In genomic region chr10:127236541-127236940, GRCm38 (mm10) we compare ENCODE assay signal across 26 mouse cellular contexts. TPM values are rescaled to one million over a fixed set of nuclear protein-coding genes. Genes with fewer than 3 reads are reported as not detected.
DNase-seq lines count a peak whose midpoint lies in the region; ATAC-seq and TF ChIP-seq lines count a peak whose summit lies in the region.
"Had no signal": no experiment of that assay in that cellular context is flagged by ENCODE, and none has a peak within 500 bp of the region (broad histone marks: within the 10 kb centered on the region; RNA-seq: fewer than 3 reads in every experiment).

No protein-coding gene starts in this region.

- no peak for TF ChIP-seq CTCF in intestine, postnatal 0 days (IDR thresholded peaks at IDR 0.05; ENCODE audit: low read depth)

- H3K36me3 ChIP-seq in intestine, embryonic 15.5 days: no peaks in the 10 kb centered on the region
- no peaks in the 10 kb centered on the region for H3K36me3 ChIP-seq in intestine, postnatal 0 days (ENCODE audit: control insufficient read depth, insufficient read depth)
- peaks cover 63% of the 10 kb centered on the region for H3K36me3 ChIP-seq in neural tube, embryonic 12.5 days
- peaks cover 81% of the 10 kb centered on the region for H3K36me3 ChIP-seq in neural tube, embryonic 15.5 days
- H3K36me3 ChIP-seq in embryonic facial prominence, embryonic 14.5 days (ENCODE audit: control insufficient read depth, insufficient read depth, low read length): peaks cover 6% of the 10 kb centered on the region; the same call in 1 of the 2 replicates
- H3K36me3 ChIP-seq: kidney, embryonic 15.5 days; liver, embryonic 13.5 days had no signal

- no peaks in the 10 kb centered on the region for H3K9me3 ChIP-seq in intestine, embryonic 15.5 days
- H3K9me3 ChIP-seq in intestine, postnatal 0 days (ENCODE audit: control insufficient read depth): no peaks in the 10 kb centered on the region
- H3K9me3 ChIP-seq in neural tube, embryonic 12.5 days: no peaks in the 10 kb centered on the region
- no peaks in the 10 kb centered on the region for H3K9me3 ChIP-seq in neural tube, embryonic 15.5 days (replicated peaks)
- no peaks in the 10 kb centered on the region for H3K9me3 ChIP-seq in embryonic facial prominence, embryonic 14.5 days (ENCODE audit: control insufficient read depth, low read length)
- H3K9me3 ChIP-seq: kidney, embryonic 15.5 days; limb, embryonic 15.5 days; liver, embryonic 13.5 days had no signal

- WGBS in intestine, embryonic 15.5 days: 48% methylated on average over 9 of the region's 9 CpGs
- 30% methylated on average over 9 of the region's 9 CpGs for WGBS in intestine, postnatal 0 days
- 50% methylated on average over 9 of the region's 9 CpGs for WGBS in neural tube, embryonic 12.5 days
- WGBS in neural tube, embryonic 15.5 days: 44% methylated on average over 9 of the region's 9 CpGs
- WGBS in embryonic facial prominence, embryonic 14.5 days: 28% methylated on average over 9 of the region's 9 CpGs

- DNase-seq in embryo, embryonic 11 days: peak; percentile 30
- no peak for DNase-seq in embryonic facial prominence, embryonic 14.5 days (ENCODE audit: low spot score)
- no peak for DNase-seq in adrenal gland, adult 8-10 months
- DNase-seq in left cerebral cortex, adult 8-10 months (ENCODE audit: low spot score in 2 of 2): no peak
- DNase-seq: adrenal gland, postnatal 36 days; cerebellum, adult 2 months; cerebellum, postnatal 14 days; gastrocnemius, postnatal 14 days; kidney, adult 18-20 months; kidney, postnatal 25 days; liver, embryonic 13.5 days; lung, adult 18-20 months; lung, postnatal 14 days; thymus, adult 18-20 months; thymus, postnatal 25 days had no signal

- H3K4me3 ChIP-seq in intestine, embryonic 15.5 days (replicated peaks): no peak overlapping the region
- no peak overlapping the region for H3K4me3 ChIP-seq in intestine, postnatal 0 days (ENCODE audit: low read depth, low read length)
- H3K4me3 ChIP-seq in neural tube, embryonic 12.5 days: no peak overlapping the region
- no peak overlapping the region for H3K4me3 ChIP-seq in neural tube, embryonic 15.5 days (replicated peaks)
- H3K4me3 ChIP-seq in embryonic facial prominence, embryonic 14.5 days (ENCODE audit: low read depth, low read length): no peak overlapping the region
- H3K4me3 ChIP-seq: kidney, embryonic 15.5 days; left cerebral cortex, adult 2 months; limb, embryonic 15.5 days; liver, embryonic 13.5 days had no signal

- H3K9ac ChIP-seq in intestine, embryonic 15.5 days: no peak overlapping the region
- no peak overlapping the region for H3K9ac ChIP-seq in intestine, postnatal 0 days (ENCODE audit: low read depth, low read length)
- no peak overlapping the region for H3K9ac ChIP-seq in neural tube, embryonic 12.5 days
- H3K9ac ChIP-seq in neural tube, embryonic 15.5 days (replicated peaks): no peak overlapping the region
- H3K9ac ChIP-seq in embryonic facial prominence, embryonic 14.5 days (ENCODE audit: low read depth, low read length): peak overlapping the region; percentile 30
- H3K9ac ChIP-seq: kidney, embryonic 15.5 days; limb, embryonic 15.5 days; liver, embryonic 13.5 days had no signal

- no peaks in the 10 kb centered on the region; the same call in 1 of the 2 replicates for H3K4me1 ChIP-seq in intestine, embryonic 15.5 days (replicated peaks)
- H3K4me1 ChIP-seq in intestine, postnatal 0 days (replicated peaks; ENCODE audit: control insufficient read depth, insufficient read depth, low read length): no peaks in the 10 kb centered on the region
- no peaks in the 10 kb centered on the region for H3K4me1 ChIP-seq in neural tube, embryonic 12.5 days
- H3K4me1 ChIP-seq in neural tube, embryonic 15.5 days: no peaks in the 10 kb centered on the region
- no peaks in the 10 kb centered on the region for H3K4me1 ChIP-seq in embryonic facial prominence, embryonic 14.5 days (ENCODE audit: control insufficient read depth, insufficient read depth, low read length)
- H3K4me1 ChIP-seq: kidney, embryonic 15.5 days had no signal

- peak; percentile 34; the same call in 1 of the 2 replicates for ATAC-seq in intestine, embryonic 15.5 days
- ATAC-seq in intestine, postnatal 0 days: no peak
- ATAC-seq in neural tube, embryonic 12.5 days (ENCODE audit: low FRiP score, low read depth): peak; percentile 17; the same call in 1 of the 2 replicates
- ATAC-seq in neural tube, embryonic 15.5 days (ENCODE audit: low FRiP score): no peak
- no peak for ATAC-seq in embryonic facial prominence, embryonic 14.5 days (ENCODE audit: low read depth)
- ATAC-seq: CD4-positive, CD25-positive, alpha-beta regulatory T cell, adult 4 months; forebrain, embryonic 14.5 days; midbrain, embryonic 16.5 days had no signal

- no peak overlapping the region for H3K4me2 ChIP-seq in intestine, embryonic 15.5 days (replicated peaks)
- no peak overlapping the region for H3K4me2 ChIP-seq in intestine, postnatal 0 days (replicated peaks; ENCODE audit: low read depth)
- no peak overlapping the region for H3K4me2 ChIP-seq in neural tube, embryonic 12.5 days (replicated peaks)
- H3K4me2 ChIP-seq in neural tube, embryonic 15.5 days: no peak overlapping the region
- no peak overlapping the region for H3K4me2 ChIP-seq in embryonic facial prominence, embryonic 14.5 days (ENCODE audit: low read depth, low read length)
- H3K4me2 ChIP-seq: kidney, embryonic 15.5 days; limb, embryonic 15.5 days; liver, embryonic 13.5 days had no signal

- no peaks in the 10 kb centered on the region for H3K27me3 ChIP-seq in intestine, embryonic 15.5 days (replicated peaks)
- H3K27me3 ChIP-seq in intestine, postnatal 0 days (replicated peaks; ENCODE audit: control insufficient read depth, insufficient read depth, low read length): peaks cover 3% of the 10 kb centered on the region; the same call in 1 of the 2 replicates
- no peaks in the 10 kb centered on the region for H3K27me3 ChIP-seq in neural tube, embryonic 12.5 days (replicated peaks)
- no peaks in the 10 kb centered on the region for H3K27me3 ChIP-seq in neural tube, embryonic 15.5 days (replicated peaks)
- no peaks in the 10 kb centered on the region for H3K27me3 ChIP-seq in embryonic facial prominence, embryonic 14.5 days (replicated peaks; ENCODE audit: control insufficient read depth, insufficient read depth, low read length)
- H3K27me3 ChIP-seq: limb, embryonic 15.5 days had no signal

- H3K27ac ChIP-seq in intestine, embryonic 15.5 days: no peak overlapping the region
- H3K27ac ChIP-seq in intestine, postnatal 0 days (ENCODE audit: low read depth, low read length): no peak overlapping the region
- no peak overlapping the region for H3K27ac ChIP-seq in neural tube, embryonic 12.5 days
- no peak overlapping the region for H3K27ac ChIP-seq in neural tube, embryonic 15.5 days (replicated peaks)
- no peak overlapping the region for H3K27ac ChIP-seq in embryonic facial prominence, embryonic 14.5 days (replicated peaks; ENCODE audit: low read depth, low read length)
- H3K27ac ChIP-seq: kidney, embryonic 15.5 days; left cerebral cortex, adult 2 months; limb, embryonic 15.5 days; liver, embryonic 13.5 days; stomach, postnatal 0 days had no signal

RNA-seq across cellular contexts. Expression of gene Pip4k2c, which starts 25.2 kb away (rescaled TPM):
- polyA plus RNA-seq in intestine, embryonic 15.5 days (2015; fragmentation: Nextera tagmentation; extraction: Ambion mirVana): 33.7 and 35.0 TPM in 2 replicates
- 43.0 and 47.0 TPM in 2 replicates for polyA plus RNA-seq in intestine, postnatal 0 days (2015; fragmentation: Nextera tagmentation; extraction: Ambion mirVana)
- 22.0 and 22.4 TPM in 2 replicates for polyA plus RNA-seq in neural tube, embryonic 12.5 days (2016; fragmentation: Nextera tagmentation; extraction: Ambion mirVana)
- polyA plus RNA-seq in neural tube, embryonic 15.5 days (2015; fragmentation: Nextera tagmentation; extraction: Ambion mirVana): 19.8 and 23.0 TPM in 2 replicates
- polyA plus RNA-seq in embryonic facial prominence, embryonic 14.5 days (2014; fragmentation: Nextera tagmentation; extraction: Ambion mirVana): 19.3 and 20.7 TPM in 2 replicates
- total RNA-seq in adrenal gland, adult 8-10 months (2022): 10 to 100 TPM; 53.2 to 59.6 (median 57.1) TPM
- total RNA-seq in left cerebral cortex, adult 8-10 months (2022): 100 to 1,000 TPM; 104 to 112 (median 106) TPM

RNA-seq across cellular contexts. Expression of gene Kif5a, which starts 26.6 kb away (rescaled TPM):
- 5.9 and 6.4 TPM in 2 replicates for polyA plus RNA-seq in intestine, embryonic 15.5 days (2015; fragmentation: Nextera tagmentation; extraction: Ambion mirVana)
- polyA plus RNA-seq in intestine, postnatal 0 days (2015; fragmentation: Nextera tagmentation; extraction: Ambion mirVana): 2.7 and 3.7 TPM in 2 replicates
- 72.7 and 81.6 TPM in 2 replicates for polyA plus RNA-seq in neural tube, embryonic 12.5 days (2016; fragmentation: Nextera tagmentation; extraction: Ambion mirVana)
- polyA plus RNA-seq in neural tube, embryonic 15.5 days (2015; fragmentation: Nextera tagmentation; extraction: Ambion mirVana): 97.3 and 113 TPM in 2 replicates
- polyA plus RNA-seq in embryonic facial prominence, embryonic 14.5 days (2014; fragmentation: Nextera tagmentation; extraction: Ambion mirVana): 13.7 and 14.6 TPM in 2 replicates
- total RNA-seq in adrenal gland, adult 8-10 months (2022): 10 to 100 TPM in 3 of 4 experiments, 1 to 10 TPM in 1; 6.8 to 18.6 (median 14.5) TPM
- 1,000 to 10,000 TPM; 1,113 to 1,308 (median 1,238) TPM for total RNA-seq in left cerebral cortex, adult 8-10 months (2022)
- polyA plus RNA-seq: CD4-positive, CD25-positive, alpha-beta regulatory T cell, adult 4 months had no signal

RNA-seq across cellular contexts. Expression of gene Dctn2, which starts 29.6 kb away (rescaled TPM):
- 150 and 154 TPM in 2 replicates for polyA plus RNA-seq in intestine, embryonic 15.5 days (2015; fragmentation: Nextera tagmentation; extraction: Ambion mirVana)
- 143 and 147 TPM in 2 replicates for polyA plus RNA-seq in intestine, postnatal 0 days (2015; fragmentation: Nextera tagmentation; extraction: Ambion mirVana)
- 273 and 277 TPM in 2 replicates for polyA plus RNA-seq in neural tube, embryonic 12.5 days (2016; fragmentation: Nextera tagmentation; extraction: Ambion mirVana)
- 304 and 335 TPM in 2 replicates for polyA plus RNA-seq in neural tube, embryonic 15.5 days (2015; fragmentation: Nextera tagmentation; extraction: Ambion mirVana)
- 166 and 186 TPM in 2 replicates for polyA plus RNA-seq in embryonic facial prominence, embryonic 14.5 days (2014; fragmentation: Nextera tagmentation; extraction: Ambion mirVana)
- 100 to 1,000 TPM; 175 to 202 (median 198) TPM for total RNA-seq in adrenal gland, adult 8-10 months (2022)
- total RNA-seq in left cerebral cortex, adult 8-10 months (2022): 100 to 1,000 TPM; 254 to 263 (median 254) TPM

RNA-seq across cellular contexts. Expression of gene Dtx3, which starts 41.0 kb away (rescaled TPM):
- 70.6 and 75.4 TPM in 2 replicates for polyA plus RNA-seq in intestine, embryonic 15.5 days (2015; fragmentation: Nextera tagmentation; extraction: Ambion mirVana)
- 22.2 and 24.6 TPM in 2 replicates for polyA plus RNA-seq in intestine, postnatal 0 days (2015; fragmentation: Nextera tagmentation; extraction: Ambion mirVana)
- 189 and 199 TPM in 2 replicates for polyA plus RNA-seq in neural tube, embryonic 12.5 days (2016; fragmentation: Nextera tagmentation; extraction: Ambion mirVana)
- 211 and 245 TPM in 2 replicates for polyA plus RNA-seq in neural tube, embryonic 15.5 days (2015; fragmentation: Nextera tagmentation; extraction: Ambion mirVana)
- 112 and 120 TPM in 2 replicates for polyA plus RNA-seq in embryonic facial prominence, embryonic 14.5 days (2014; fragmentation: Nextera tagmentation; extraction: Ambion mirVana)
- 100 to 1,000 TPM in 2 of 4 experiments, 10 to 100 TPM in 2; 61.1 to 158 (median 116) TPM for total RNA-seq in adrenal gland, adult 8-10 months (2022)
- 100 to 1,000 TPM; 211 to 218 (median 216) TPM for total RNA-seq in left cerebral cortex, adult 8-10 months (2022)

RNA-seq across cellular contexts. Expression of gene Arhgef25, which starts 46.7 kb away (rescaled TPM):
- 46.8 and 50.4 TPM in 2 replicates for polyA plus RNA-seq in intestine, embryonic 15.5 days (2015; fragmentation: Nextera tagmentation; extraction: Ambion mirVana)
- polyA plus RNA-seq in intestine, postnatal 0 days (2015; fragmentation: Nextera tagmentation; extraction: Ambion mirVana): 14.4 and 15.1 TPM in 2 replicates
- polyA plus RNA-seq in neural tube, embryonic 12.5 days (2016; fragmentation: Nextera tagmentation; extraction: Ambion mirVana): 43.3 and 43.6 TPM in 2 replicates
- polyA plus RNA-seq in neural tube, embryonic 15.5 days (2015; fragmentation: Nextera tagmentation; extraction: Ambion mirVana): 32.7 and 34.9 TPM in 2 replicates
- polyA plus RNA-seq in embryonic facial prominence, embryonic 14.5 days (2014; fragmentation: Nextera tagmentation; extraction: Ambion mirVana): 76.7 and 87.7 TPM in 2 replicates
- 10 to 100 TPM; 24.8 to 52.1 (median 37.9) TPM for total RNA-seq in adrenal gland, adult 8-10 months (2022)
- total RNA-seq in left cerebral cortex, adult 8-10 months (2022): 100 to 1,000 TPM; 153 to 178 (median 174) TPM

Comparison
In these comparisons a context has a peak if more than half of its experiments do, and no peak if none do; other contexts are left out.
1. ATAC-seq: peak in intestine, embryonic 15.5 days (single experiment) and neural tube, embryonic 12.5 days (single experiment); none in intestine, postnatal 0 days (single experiment), neural tube, embryonic 15.5 days (single experiment) and embryonic facial prominence, embryonic 14.5 days (single experiment).